12 mouse cellular contexts compared by ENCODE assay signal in the genomic region with DNA sequence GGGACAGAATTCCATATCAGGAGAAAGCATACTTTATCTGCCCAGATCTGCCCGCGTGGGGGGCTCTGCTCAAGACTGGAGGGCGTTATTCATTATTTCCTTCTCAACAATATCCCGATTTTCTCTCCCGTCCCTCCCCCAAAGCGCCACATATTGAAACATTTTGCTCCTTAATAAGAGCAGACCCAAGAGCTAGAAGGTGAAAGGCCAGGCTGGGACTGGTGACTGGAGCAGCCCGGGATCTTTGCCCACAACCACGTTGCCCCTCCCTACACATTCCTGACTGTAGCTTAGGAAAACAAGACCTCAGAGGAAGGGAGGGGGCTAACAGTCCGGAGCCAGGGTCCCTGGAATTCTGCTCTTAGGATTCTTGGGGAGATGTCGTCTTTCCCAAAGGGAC. TPM values are rescaled to one million over a fixed set of nuclear protein-coding genes. Genes with fewer than 3 reads are reported as not detected.
DNase-seq lines count a peak whose midpoint lies in the region; ATAC-seq and TF ChIP-seq lines count a peak whose summit lies in the region.
"Had no signal": no experiment of that assay in that cellular context is flagged by ENCODE, and none has a peak within 500 bp of the region (broad histone marks: within the 10 kb centered on the region; RNA-seq: fewer than 3 reads in every experiment).

No protein-coding gene starts in this region.

- H3K4me3 ChIP-seq in kidney, postnatal 0 days (replicated peaks; ENCODE audit: low read depth, low read length), result no peak overlapping the region
- H3K4me3 ChIP-seq in kidney, embryonic 16.5 days (ENCODE audit: low read length), result no peak overlapping the region
- peak overlapping the region; percentile 34 for H3K4me3 ChIP-seq in limb, embryonic 10.5 days
- H3K4me3 ChIP-seq: heart, adult 2 months had no signal

- intact Hi-C loops in heart, postnatal 36 days (cut with DNase I), result no loop called here
- intact Hi-C loops in gastrocnemius, postnatal 14 days (cut with DNase I; ENCODE audit: low total_unique reads), result loop anchor here (10.0 kb wide), 1 partner anchor 146 kb away; no protein-coding TSS in a partner anchor

- no peak for ATAC-seq in kidney, postnatal 0 days (replicated peaks; ENCODE audit: low FRiP score, low read depth)
- ATAC-seq in kidney, embryonic 16.5 days (ENCODE audit: low FRiP score, low TSS enrichment), result no peak; the same call in 1 of the 2 replicates
- ATAC-seq: intestine, embryonic 16.5 days had no signal

- H3K36me3 ChIP-seq in kidney, postnatal 0 days (ENCODE audit: insufficient read depth, low read length), result no peaks in the 10 kb centered on the region
- no peaks in the 10 kb centered on the region for H3K36me3 ChIP-seq in kidney, embryonic 16.5 days (ENCODE audit: insufficient read depth, low read length)
- no peaks in the 10 kb centered on the region for H3K36me3 ChIP-seq in limb, embryonic 10.5 days

- no peak overlapping the region for H3K27ac ChIP-seq in kidney, postnatal 0 days
- no peak overlapping the region for H3K27ac ChIP-seq in kidney, embryonic 16.5 days (ENCODE audit: low read length)
- H3K27ac ChIP-seq in limb, embryonic 10.5 days, result peak overlapping the region; percentile 99
- H3K27ac ChIP-seq: heart, adult 2 months had no signal

- H3K9me3 ChIP-seq in kidney, postnatal 0 days (replicated peaks; ENCODE audit: low read length), result no peaks in the 10 kb centered on the region
- no peaks in the 10 kb centered on the region for H3K9me3 ChIP-seq in kidney, embryonic 16.5 days (ENCODE audit: low read length)
- no peaks in the 10 kb centered on the region for H3K9me3 ChIP-seq in limb, embryonic 10.5 days (replicated peaks)

- H3K4me2 ChIP-seq in kidney, postnatal 0 days (ENCODE audit: low read length), result peak overlapping the region; percentile 21; the same call in 1 of the 2 replicates
- no peak overlapping the region; the same call in 1 of the 2 replicates for H3K4me2 ChIP-seq in kidney, embryonic 16.5 days (replicated peaks; ENCODE audit: low read depth, low read length)

- H3K4me1 ChIP-seq in kidney, postnatal 0 days (replicated peaks; ENCODE audit: insufficient read depth, low read length), result peaks cover 30% of the 10 kb centered on the region
- peaks cover 48% of the 10 kb centered on the region for H3K4me1 ChIP-seq in kidney, embryonic 16.5 days (ENCODE audit: insufficient read depth, low read length)
- peaks cover 70% of the 10 kb centered on the region for H3K4me1 ChIP-seq in limb, embryonic 10.5 days

- H3K9ac ChIP-seq in kidney, postnatal 0 days (ENCODE audit: low read depth, low read length), result no peak overlapping the region
- no peak overlapping the region for H3K9ac ChIP-seq in kidney, embryonic 16.5 days (replicated peaks; ENCODE audit: low read length)

- no peak for TF ChIP-seq CTCF in kidney, postnatal 0 days (IDR thresholded peaks at IDR 0.05; ENCODE audit: low read depth)

- H3K27me3 ChIP-seq in kidney, postnatal 0 days (ENCODE audit: insufficient read depth, low read length), result peaks cover 4% of the 10 kb centered on the region; the same call in 1 of the 2 replicates
- H3K27me3 ChIP-seq in kidney, embryonic 16.5 days (ENCODE audit: insufficient read depth, low read length), result peaks cover 15% of the 10 kb centered on the region; the same call in 1 of the 2 replicates
- no peaks in the 10 kb centered on the region; the same call in 1 of the 2 replicates for H3K27me3 ChIP-seq in limb, embryonic 10.5 days (ENCODE audit: low read depth, poor library complexity, severe bottlenecking)

- 8% methylated on average over 10 of the region's 10 CpGs for WGBS in kidney, postnatal 0 days
- 5% methylated on average over 10 of the region's 10 CpGs for WGBS in kidney, embryonic 16.5 days
- 3% methylated on average over 10 of the region's 10 CpGs for WGBS in limb, embryonic 10.5 days

- peak; percentile 66 for DNase-seq in heart, adult 11 months
- no peak for DNase-seq in heart, postnatal 36 days
- peak; percentile 76 for DNase-seq in kidney, postnatal 0 days (ENCODE audit: low spot score)
- peak; percentile 88 for DNase-seq in embryo, embryonic 10 days (ENCODE audit: low spot score)
- DNase-seq in limb, embryonic 10.5 days (ENCODE audit: low spot score), result peak; percentile 68
- DNase-seq in gastrocnemius, postnatal 14 days, result no peak
- no peak for DNase-seq in thymus, postnatal 0 days (ENCODE audit: low spot score)
- DNase-seq: cerebellum, adult 11 months; heart, adult 2 months; lung, postnatal 4 days had no signal

RNA-seq across cellular contexts. Expression of gene Fli1, which starts 7.9 kb away (rescaled TPM):
- 10 to 100 TPM; 28.2 to 28.8 TPM for total RNA-seq in heart, postnatal 36 days (2021)
- 21.6 and 23.6 TPM in 2 replicates for polyA plus RNA-seq in kidney, postnatal 0 days (2015; fragmentation: Nextera tagmentation; extraction: Ambion mirVana)
- polyA plus RNA-seq in kidney, embryonic 16.5 days (2015; fragmentation: Nextera tagmentation; extraction: Ambion mirVana), result 29.4 and 30.3 TPM in 2 replicates
- polyA plus RNA-seq in limb, embryonic 10.5 days (2016; fragmentation: Nextera tagmentation; extraction: Ambion mirVana), result 50.6 and 71.2 TPM in 2 replicates
- 10 to 100 TPM; 16.2 to 16.6 TPM for total RNA-seq in gastrocnemius, postnatal 14 days (2021)
- polyA plus RNA-seq in thymus, postnatal 0 days (2015; fragmentation: Nextera tagmentation; extraction: Ambion mirVana), result 50.6 and 53.5 TPM in 2 replicates

Comparison
In these comparisons a context has a peak if more than half of its experiments do, and no peak if none do; other contexts are left out.
1. DNase-seq: peak in heart, adult 11 months (single experiment), kidney, postnatal 0 days (single experiment), embryo, embryonic 10 days (single experiment) and limb, embryonic 10.5 days (single experiment); none in heart, postnatal 36 days (0 of 2), gastrocnemius, postnatal 14 days (single experiment) and thymus, postnatal 0 days (single experiment).